Mouse (Mus musculus): Measurements from ENCODE around the gene Ddc. TPM values are rescaled to one million over a fixed set of nuclear protein-coding genes. Genes with fewer than 3 reads are reported as not detected.

The Ddc gene
- polyA plus RNA-seq, 1 experiment from 2014 or later = 7.5 TPM

DNA sequence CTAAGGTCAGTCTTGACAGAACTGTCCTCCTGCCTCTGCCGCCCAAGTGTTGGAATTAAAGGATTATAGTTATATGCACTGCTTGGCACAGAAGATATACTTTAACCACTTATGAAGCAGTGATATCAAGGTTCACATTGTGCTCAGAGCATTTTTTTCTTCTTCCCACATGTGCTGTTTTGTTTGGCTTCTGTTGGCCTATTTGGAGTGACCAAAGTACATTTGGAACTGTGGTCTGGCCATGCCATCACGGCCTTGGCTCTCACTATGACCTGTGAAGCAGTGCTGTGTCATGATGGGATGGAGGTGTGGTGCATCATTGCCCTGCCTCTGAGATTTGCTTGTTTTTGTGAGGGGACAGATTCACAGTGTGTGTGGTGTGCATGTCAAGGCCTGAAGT lies 30.6 kb upstream of the Ddc start:
- no peak for ATAC-seq (ENCODE audit: insufficient read depth, low FRiP score, low TSS enrichment)
- H3K4me1 ChIP-seq (ENCODE audit: control insufficient read depth, insufficient read depth, low read length) = peaks cover 9% of the 10 kb centered on the region
- H3K4me3 ChIP-seq (ENCODE audit: low read depth, low read length) = no peak overlapping the region
- DNase-seq (ENCODE audit: low spot score) = no peak
- H3K36me3 ChIP-seq (ENCODE audit: control insufficient read depth, insufficient read depth, low read length) = peaks cover 2% of the 10 kb centered on the region; the same call in 1 of the 2 replicates
- H3K9me3 ChIP-seq (ENCODE audit: control insufficient read depth, low read length) = no peaks in the 10 kb centered on the region
- H3K27ac ChIP-seq (ENCODE audit: low read depth, low read length) = no peak overlapping the region
- H3K9ac ChIP-seq (ENCODE audit: low read length) = no peak overlapping the region
- no peaks in the 10 kb centered on the region for H3K27me3 ChIP-seq (ENCODE audit: control insufficient read depth, insufficient read depth, low read length)
- 88% methylated on average over 2 of the region's 2 CpGs for WGBS
- no peak overlapping the region for H3K4me2 ChIP-seq (ENCODE audit: low read depth)

DNA sequence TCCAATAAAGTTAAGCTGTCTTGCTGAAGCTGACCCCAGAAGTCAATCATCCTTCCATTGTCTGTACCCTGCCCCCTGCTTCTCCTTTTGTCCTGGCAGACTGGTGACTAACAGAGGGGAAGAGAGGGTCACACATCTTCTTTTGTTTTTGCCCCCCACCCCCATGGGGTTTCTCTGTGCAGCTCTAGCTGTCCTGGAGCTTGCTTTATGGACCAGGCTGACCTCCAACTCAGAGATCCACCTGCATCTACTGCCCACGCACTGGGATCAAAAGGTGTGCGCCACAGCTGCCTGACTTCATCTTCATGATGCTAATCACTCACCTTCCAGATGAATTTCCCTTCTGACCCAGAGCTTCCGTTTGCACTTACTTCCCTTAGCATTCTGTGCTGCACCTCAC lies 26.0 kb upstream of the Ddc start:
- no peaks in the 10 kb centered on the region for H3K9me3 ChIP-seq (ENCODE audit: control insufficient read depth, low read length)
- H3K27me3 ChIP-seq (ENCODE audit: control insufficient read depth, insufficient read depth, low read length) = no peaks in the 10 kb centered on the region
- H3K4me3 ChIP-seq (ENCODE audit: low read depth, low read length) = no peak overlapping the region
- 0 out of 2 replicates have a peak, but pooled peaks cover 2% of the 10 kb centered on the region for H3K4me1 ChIP-seq (ENCODE audit: control insufficient read depth, insufficient read depth, low read length)
- 39% methylated on average over 3 of the region's 3 CpGs for WGBS
- H3K36me3 ChIP-seq (ENCODE audit: control insufficient read depth, insufficient read depth, low read length) = no peaks in the 10 kb centered on the region
- DNase-seq (ENCODE audit: low spot score) (no peak), ATAC-seq (ENCODE audit: insufficient read depth, low FRiP score, low TSS enrichment) (no peak)
- H3K4me2 ChIP-seq (ENCODE audit: low read depth) = no peak overlapping the region
- no peak overlapping the region for H3K27ac ChIP-seq (ENCODE audit: low read depth, low read length)
- H3K9ac ChIP-seq (ENCODE audit: low read length) = no peak overlapping the region

DNA sequence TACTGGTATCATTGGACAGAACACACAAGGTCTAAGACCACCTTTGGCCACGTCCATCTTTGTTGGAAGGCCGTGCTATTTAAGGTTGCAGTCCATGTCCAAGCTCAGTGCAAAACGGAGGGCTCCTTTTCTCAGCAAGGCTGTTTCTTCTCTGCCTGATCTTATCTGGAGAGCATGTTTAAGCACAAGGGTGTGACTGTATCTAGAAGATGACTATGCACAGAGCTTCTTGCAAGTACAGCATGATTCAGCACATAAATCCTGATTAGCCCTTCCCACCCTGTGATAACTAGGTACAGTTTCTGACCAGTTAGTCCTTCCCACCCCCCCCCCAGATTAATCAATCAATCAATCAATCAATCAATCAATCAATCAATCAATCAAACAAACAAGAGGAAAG lies 25.4 kb upstream of the Ddc start:
- no peaks in the 10 kb centered on the region for H3K36me3 ChIP-seq (ENCODE audit: control insufficient read depth, insufficient read depth, low read length)
- no peak overlapping the region for H3K9ac ChIP-seq (ENCODE audit: low read length)
- 84% methylated on average over 3 of the region's 3 CpGs for WGBS
- no peak for DNase-seq (ENCODE audit: low spot score)
- 0 out of 2 replicates have a peak, but pooled peaks cover 2% of the 10 kb centered on the region for H3K4me1 ChIP-seq (ENCODE audit: control insufficient read depth, insufficient read depth, low read length)
- ATAC-seq (ENCODE audit: insufficient read depth, low FRiP score, low TSS enrichment) = no peak
- no peaks in the 10 kb centered on the region for H3K27me3 ChIP-seq (ENCODE audit: control insufficient read depth, insufficient read depth, low read length)
- no peak overlapping the region for H3K27ac ChIP-seq (ENCODE audit: low read depth, low read length)
- H3K4me2 ChIP-seq (ENCODE audit: low read depth) = no peak overlapping the region
- no peaks in the 10 kb centered on the region for H3K9me3 ChIP-seq (ENCODE audit: control insufficient read depth, low read length)
- H3K4me3 ChIP-seq (ENCODE audit: low read depth, low read length) = no peak overlapping the region

DNA sequence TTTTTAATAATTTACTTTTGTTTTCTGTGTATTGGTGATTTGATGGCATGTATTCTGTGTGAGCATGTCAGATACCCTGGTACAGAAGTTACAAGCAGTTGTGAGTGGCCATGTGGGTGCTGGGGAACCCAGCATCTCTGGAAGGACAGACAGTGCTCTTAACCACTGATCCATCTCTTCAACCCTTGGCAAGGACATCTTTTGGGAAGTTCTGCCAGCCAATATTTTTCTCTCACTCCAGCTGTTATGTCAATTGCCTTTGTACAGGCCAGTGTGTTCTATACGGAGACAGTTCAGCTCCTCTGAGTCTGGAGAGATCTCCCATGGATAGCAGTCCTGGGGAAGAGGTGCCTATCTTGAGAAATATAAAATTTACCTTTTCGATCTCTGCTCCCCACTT lies 24.2 kb upstream of the Ddc start:
- Histone ChIP-seq H3K4me1 (ENCODE audit: control insufficient read depth, insufficient read depth, low read length) (0 out of 2 replicates have a peak, but pooled peaks cover 2% of the 10 kb centered on the region), H3K4me3 (ENCODE audit: low read depth, low read length) (no peak overlapping the region), H3K27ac (ENCODE audit: low read depth, low read length) (no peak overlapping the region), H3K27me3 (ENCODE audit: control insufficient read depth, insufficient read depth, low read length) (no peaks in the 10 kb centered on the region), H3K9ac (ENCODE audit: low read length) (no peak overlapping the region), H3K9me3 (ENCODE audit: control insufficient read depth, low read length) (no peaks in the 10 kb centered on the region), H3K4me2 (ENCODE audit: low read depth) (no peak overlapping the region), H3K36me3 (ENCODE audit: control insufficient read depth, insufficient read depth, low read length) (no peaks in the 10 kb centered on the region)
- no peak for DNase-seq (ENCODE audit: low spot score)
- ATAC-seq (ENCODE audit: insufficient read depth, low FRiP score, low TSS enrichment) = no peak
- 91% methylated on average over 2 of the region's 2 CpGs for WGBS

DNA sequence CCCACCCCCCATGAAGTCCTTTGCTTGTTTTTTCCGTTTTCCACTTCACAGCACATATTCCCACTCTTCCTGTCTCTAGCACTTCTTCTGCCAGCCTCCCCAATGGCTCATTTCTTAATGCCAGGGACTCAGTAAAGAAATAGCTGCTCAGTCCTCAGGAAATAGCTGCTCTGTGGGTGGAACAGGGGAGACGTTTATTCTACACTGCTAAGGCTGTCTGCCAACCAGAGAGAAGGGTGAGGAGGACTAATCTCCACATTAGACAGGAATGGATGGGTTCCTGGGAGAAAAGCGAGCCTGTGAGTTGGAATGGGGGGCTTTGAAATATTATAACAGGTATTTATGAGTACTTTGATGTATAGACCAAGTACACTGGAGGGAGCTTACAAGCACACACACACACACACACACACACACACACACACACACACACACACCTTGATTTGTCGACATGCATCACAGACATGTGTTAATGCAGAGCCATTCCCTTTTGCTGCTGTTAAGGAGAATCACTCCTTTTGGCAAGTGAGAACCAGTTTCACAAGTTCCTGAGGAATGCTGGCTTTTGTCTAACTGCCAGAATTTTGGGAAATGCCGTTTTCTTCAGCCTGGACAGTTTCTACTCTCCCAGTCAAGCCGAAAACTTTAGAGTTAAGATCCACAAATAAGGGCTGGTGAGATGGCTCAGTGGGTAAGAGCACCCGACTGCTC lies 9.9 kb upstream of the Ddc start:
- no peak overlapping the region for H3K4me3 ChIP-seq (ENCODE audit: low read depth, low read length)

DNA sequence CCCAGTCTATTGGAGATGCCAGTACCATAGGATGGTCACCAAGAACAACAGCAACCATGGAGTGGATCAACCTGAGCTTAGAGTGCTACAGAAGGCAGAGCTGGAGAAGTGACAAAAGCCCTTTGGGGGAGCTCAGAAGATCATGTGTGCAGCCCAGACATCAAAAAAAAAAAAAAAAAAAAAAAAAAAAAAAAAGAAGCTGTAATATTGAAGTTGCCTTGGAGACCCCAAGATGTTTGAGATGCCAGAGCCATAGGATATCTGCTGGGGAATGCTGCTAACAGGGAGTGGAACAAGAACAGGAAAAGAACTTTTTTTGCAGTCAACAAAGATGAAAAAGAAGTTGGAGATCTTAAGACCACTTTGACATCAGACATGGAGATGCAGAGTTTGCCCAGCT lies 7.6 kb upstream of the Ddc start:
- no peak for DNase-seq (ENCODE audit: low spot score)
- H3K36me3 ChIP-seq (ENCODE audit: control insufficient read depth, insufficient read depth, low read length) = no peaks in the 10 kb centered on the region
- ATAC-seq (ENCODE audit: insufficient read depth, low FRiP score, low TSS enrichment) = no peak

More for the DNA sequence above, 9.9 kb upstream of the Ddc start:
- Histone ChIP-seq H3K36me3 (ENCODE audit: control insufficient read depth, insufficient read depth, low read length) (no peaks in the 10 kb centered on the region), H3K9ac (ENCODE audit: low read length) (no peak overlapping the region), H3K9me3 (ENCODE audit: control insufficient read depth, low read length) (no peaks in the 10 kb centered on the region), H3K27ac (ENCODE audit: low read depth, low read length) (no peak overlapping the region), H3K4me2 (ENCODE audit: low read depth) (no peak overlapping the region), H3K27me3 (ENCODE audit: control insufficient read depth, insufficient read depth, low read length) (no peaks in the 10 kb centered on the region), H3K4me1 (ENCODE audit: control insufficient read depth, insufficient read depth, low read length) (no peaks in the 10 kb centered on the region)
- DNase-seq (ENCODE audit: low spot score) (no peak), ATAC-seq (ENCODE audit: insufficient read depth, low FRiP score, low TSS enrichment) (no peak)
- 54% methylated on average over 7 of the region's 7 CpGs for WGBS

DNA sequence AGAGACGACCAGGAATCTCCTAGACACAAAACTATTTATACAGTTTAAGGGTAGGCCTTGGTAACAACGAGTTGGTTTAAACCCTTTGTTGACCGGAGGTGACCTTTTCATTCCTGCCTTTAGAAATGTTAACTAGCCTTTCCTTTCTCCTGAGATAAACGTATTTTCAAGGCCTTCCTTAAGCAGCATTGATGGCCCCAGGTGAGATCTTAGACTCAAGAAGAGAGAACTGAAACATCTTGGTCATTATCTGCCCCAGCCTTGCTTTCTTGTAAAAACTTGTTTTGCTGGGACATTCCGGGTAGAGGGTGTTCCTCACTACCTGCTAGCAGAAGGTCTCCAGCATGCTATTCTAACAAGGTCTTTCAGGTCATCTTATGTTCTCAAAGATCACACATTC lies 7.1 kb upstream of the Ddc start:
- Histone ChIP-seq H3K36me3 (ENCODE audit: control insufficient read depth, insufficient read depth, low read length) (no peaks in the 10 kb centered on the region), H3K27ac (ENCODE audit: low read depth, low read length) (no peak overlapping the region), H3K27me3 (ENCODE audit: control insufficient read depth, insufficient read depth, low read length) (no peaks in the 10 kb centered on the region), H3K4me1 (ENCODE audit: control insufficient read depth, insufficient read depth, low read length) (no peaks in the 10 kb centered on the region), H3K9ac (ENCODE audit: low read length) (no peak overlapping the region), H3K4me2 (ENCODE audit: low read depth) (no peak overlapping the region), H3K9me3 (ENCODE audit: control insufficient read depth, low read length) (no peaks in the 10 kb centered on the region), H3K4me3 (ENCODE audit: low read depth, low read length) (no peak overlapping the region)
- ATAC-seq (ENCODE audit: insufficient read depth, low FRiP score, low TSS enrichment) (no peak), DNase-seq (ENCODE audit: low spot score) (no peak)
- 72% methylated on average over 5 of the region's 5 CpGs for WGBS

More for the DNA sequence above, 7.6 kb upstream of the Ddc start:
- Histone ChIP-seq H3K9ac (ENCODE audit: low read length) (no peak overlapping the region), H3K4me3 (ENCODE audit: low read depth, low read length) (no peak overlapping the region), H3K27me3 (ENCODE audit: control insufficient read depth, insufficient read depth, low read length) (no peaks in the 10 kb centered on the region), H3K4me2 (ENCODE audit: low read depth) (no peak overlapping the region), H3K27ac (ENCODE audit: low read depth, low read length) (no peak overlapping the region), H3K4me1 (ENCODE audit: control insufficient read depth, insufficient read depth, low read length) (no peaks in the 10 kb centered on the region), H3K9me3 (ENCODE audit: control insufficient read depth, low read length) (no peaks in the 10 kb centered on the region)

DNA sequence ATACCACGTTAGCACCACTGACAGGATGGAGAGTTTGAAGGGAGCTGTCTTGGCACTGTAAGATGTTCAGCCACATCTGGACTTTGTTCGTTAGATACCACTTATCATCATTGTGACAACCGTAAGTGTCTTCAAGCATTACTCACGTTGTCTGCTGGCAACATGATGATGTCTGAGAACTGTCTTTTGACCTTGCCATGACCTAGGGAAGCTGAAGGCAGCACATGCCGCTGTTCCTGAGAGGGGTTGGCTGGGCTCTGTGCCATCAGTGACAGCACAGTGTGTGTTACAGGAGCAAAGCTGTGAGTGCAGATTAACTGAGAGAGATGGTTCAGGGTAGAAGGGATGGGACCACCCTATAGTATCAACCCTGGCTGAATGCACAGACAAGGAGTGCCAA lies 3.6 kb upstream of the Ddc start:
- Histone ChIP-seq H3K27ac (ENCODE audit: low read depth, low read length) (no peak overlapping the region), H3K9me3 (ENCODE audit: control insufficient read depth, low read length) (no peaks in the 10 kb centered on the region), H3K4me3 (ENCODE audit: low read depth, low read length) (no peak overlapping the region), H3K4me2 (ENCODE audit: low read depth) (no peak overlapping the region), H3K36me3 (ENCODE audit: control insufficient read depth, insufficient read depth, low read length) (no peaks in the 10 kb centered on the region), H3K9ac (ENCODE audit: low read length) (no peak overlapping the region), H3K27me3 (ENCODE audit: control insufficient read depth, insufficient read depth, low read length) (no peaks in the 10 kb centered on the region), H3K4me1 (ENCODE audit: control insufficient read depth, insufficient read depth, low read length) (no peaks in the 10 kb centered on the region)
- ATAC-seq (ENCODE audit: insufficient read depth, low FRiP score, low TSS enrichment) (no peak), DNase-seq (ENCODE audit: low spot score) (no peak)
- 75% methylated on average over 5 of the region's 5 CpGs for WGBS

DNA sequence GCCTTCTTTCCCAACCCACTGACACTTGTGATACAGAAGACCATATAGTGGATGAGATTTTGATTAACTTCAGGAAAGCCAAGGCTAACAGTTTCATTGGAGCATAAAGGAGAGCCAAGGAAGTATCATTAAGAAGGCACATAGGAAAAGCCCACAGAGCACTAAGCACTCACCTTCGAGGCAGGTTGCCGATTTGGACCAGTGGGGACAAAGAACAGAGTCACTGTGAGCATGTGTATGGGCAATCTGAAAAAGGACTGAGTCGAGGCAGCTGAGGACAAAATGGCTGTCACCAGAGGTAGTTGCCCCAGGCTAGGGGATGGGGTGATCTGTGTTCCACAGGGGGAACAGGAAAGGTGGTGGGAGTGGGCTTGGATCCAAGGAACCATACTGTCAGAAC lies 552 bp upstream of the Ddc start:
- H3K4me1 ChIP-seq (ENCODE audit: control insufficient read depth, insufficient read depth, low read length) = no peaks in the 10 kb centered on the region
- no peaks in the 10 kb centered on the region for H3K36me3 ChIP-seq (ENCODE audit: control insufficient read depth, insufficient read depth, low read length)
- DNase-seq (ENCODE audit: low spot score) (no peak), ATAC-seq (ENCODE audit: insufficient read depth, low FRiP score, low TSS enrichment) (no peak)
- 92% methylated on average over 3 of the region's 3 CpGs for WGBS
- H3K27ac ChIP-seq (ENCODE audit: low read depth, low read length) = no peak overlapping the region
- no peak overlapping the region for H3K9ac ChIP-seq (ENCODE audit: low read length)
- no peaks in the 10 kb centered on the region for H3K27me3 ChIP-seq (ENCODE audit: control insufficient read depth, insufficient read depth, low read length)
- no peak overlapping the region for H3K4me3 ChIP-seq (ENCODE audit: low read depth, low read length)
- H3K9me3 ChIP-seq (ENCODE audit: control insufficient read depth, low read length) = no peaks in the 10 kb centered on the region
- no peak overlapping the region for H3K4me2 ChIP-seq (ENCODE audit: low read depth)
